Mouse (Mus musculus) thymus, adult 2 months (tissue): ENCODE data around the gene 4930512M02Rik.

ENCODE experiments used
- CTCF ChIP-seq: fragments of 200-500 bp; IDR thresholded peaks from 2 replicates; pipeline ENCODE4 v1.5.1; 2012; ENCODE audit warnings: mild to moderate bottlenecking, control low read depth, low read length, moderate library complexity, borderline replicate concordance; ENCODE audit not compliant: control insufficient read depth, poor library complexity, insufficient read depth; ENCODE audit errors: extremely low read depth
- POLR2A ChIP-seq: fragments of 200-500 bp; IDR thresholded peaks from 2 replicates; pipeline ENCODE4 v1.6.1; 2012; ENCODE audit warnings: mild to moderate bottlenecking, low read length, control low read depth, moderate library complexity; ENCODE audit not compliant: control insufficient read depth, poor library complexity, insufficient read depth; ENCODE audit errors: extremely low read depth

DNA sequence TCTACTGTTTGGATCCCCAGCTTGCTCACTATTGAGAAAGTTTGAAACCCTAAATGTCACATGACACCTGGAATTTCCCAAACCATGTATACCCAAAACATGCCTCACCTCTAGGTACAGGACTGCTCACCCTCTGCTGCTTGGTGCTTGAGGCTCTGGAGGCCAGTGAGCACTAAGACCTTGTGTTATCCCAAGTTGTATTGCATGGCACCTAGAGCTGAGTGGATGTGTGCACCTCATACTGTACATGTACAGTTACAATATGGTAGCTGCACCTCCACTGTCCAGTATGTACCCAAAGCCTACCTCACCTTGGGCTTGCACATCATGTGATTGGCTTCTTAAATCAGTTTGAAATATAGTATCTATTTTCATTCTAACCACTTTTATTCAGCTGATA lies 16.7 kb upstream of the 4930512M02Rik start:
- no peak for TF ChIP-seq CTCF
- no peak for TF ChIP-seq POLR2A
